Mouse (Mus musculus) E14TG2a.4 (cell line): ENCODE results near the gene Tnfsf12.

ENCODE experiments used
- CTCF ChIP-seq: conservative IDR thresholded peaks from 2 replicates; pipeline ENCODE4 v1.5.1; 2014; ENCODE audit warnings: low read length
- POU5F1 ChIP-seq: IDR thresholded peaks from 2 replicates; pipeline ENCODE4 v1.6.1; 2014; ENCODE audit warnings: low read length, borderline replicate concordance

GRCm38 (mm10) chr11:69679144-69679543 lies 16.5 kb downstream of the Tnfsf12 start:
- no peak for TF ChIP-seq CTCF
- TF ChIP-seq POU5F1 = no peak
